Mouse (Mus musculus) lung, adult 10 weeks (tissue): ENCODE data around the gene Gm32717. TPM values are rescaled to one million over a fixed set of nuclear protein-coding genes. Genes with fewer than 3 reads are reported as not detected.

ENCODE experiments used
- polyA plus RNA-seq: library from polyadenylated mRNA; stranded (reverse); fragments of 350-450 nt; fragmentation: Illumina TruSeq; extraction: RNeasy Lipid Tissue Mini Kit (QIAGEN cat#74804); gene quantifications from one replicate; pipeline ENCODE4 v1.2.3, GENCODE M21; 2014; ENCODE audit warnings: low read depth, low replicate concordance; ENCODE audit not compliant: insufficient read depth

Gene Gm32717
- polyA plus RNA-seq, result not detected

GRCm38 (mm10) chr10:118240680-118241079 is at the start of gene Gm32717:
Gm32717 (minus strand) TSS chr10:118240780.

GRCm38 (mm10) chr10:118258388-118258787 is 17.8 kb upstream of the Gm32717 start, which contains the start of gene Gm32802:
Gm32802 (plus strand) TSS chr10:118258688.

GRCm38 (mm10) chr10:118204642-118205041 is 35.9 kb downstream of the Gm32717 start, which contains the start of gene Il22:
Il22 (plus strand) TSS chr10:118204942.

Other genes with a start within 250 kb of the Gm32717 start
- gene Mdm1, start 99.0 kb downstream of the Gm32717 start, polyA plus RNA-seq, result 8.1 TPM
- not detected for gene Il22, start 35.8 kb downstream of the Gm32717 start, polyA plus RNA-seq
- gene Gm32802, start 17.9 kb upstream of the Gm32717 start, polyA plus RNA-seq, result not detected
- not detected for gene Iltifb, start 54.3 kb upstream of the Gm32717 start, polyA plus RNA-seq
- not detected for gene Gm9040, start 86.2 kb upstream of the Gm32717 start, polyA plus RNA-seq
- gene Gm9044, start 91.6 kb upstream of the Gm32717 start, polyA plus RNA-seq, result not detected
- gene Gm9045, start 97.1 kb upstream of the Gm32717 start, polyA plus RNA-seq, result not detected
- gene Gm9046, start 102.5 kb upstream of the Gm32717 start, polyA plus RNA-seq, result not detected
- not detected for gene Gm9048, start 107.9 kb upstream of the Gm32717 start, polyA plus RNA-seq
- not detected for gene Gm9049, start 113.3 kb upstream of the Gm32717 start, polyA plus RNA-seq
- gene Ifng, start 200.3 kb upstream of the Gm32717 start, polyA plus RNA-seq, result 0.85 TPM